Mouse (Mus musculus): ENCODE measurements around the gene Osbpl10. TPM values are rescaled to one million over a fixed set of nuclear protein-coding genes. Genes with fewer than 3 reads are reported as not detected.

Osbpl10 gene
- total and polyA plus RNA-seq, 2 experiments from 2014 or later, result 0.36 to 2.9 TPM

DNA sequence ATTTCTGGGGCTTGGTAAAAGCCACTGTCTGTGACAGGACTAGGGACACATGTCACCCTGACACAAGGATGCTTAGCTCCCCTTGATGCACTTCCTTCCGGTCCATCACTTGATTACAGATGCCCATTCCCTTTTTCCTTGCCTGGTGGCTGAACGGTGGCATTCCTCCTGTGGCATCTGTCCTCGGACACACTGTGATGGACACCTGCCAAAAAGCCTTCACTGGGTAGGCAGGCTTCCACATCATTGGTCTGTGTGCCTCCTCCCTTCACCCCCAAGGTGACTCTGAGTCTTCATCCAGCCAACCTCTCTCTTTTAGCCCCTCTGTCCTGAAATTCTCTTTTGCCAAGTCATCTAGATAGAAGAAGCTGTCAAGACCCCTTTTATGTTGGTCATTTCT is 253.1 kb downstream of the Osbpl10 start:
- 46% methylated on average over 3 of the region's 3 CpGs for WGBS
- DNase-seq (ENCODE audit: low spot score), result no peak
- H3K9me3 ChIP-seq (replicated peaks; ENCODE audit: control insufficient read depth, low read length), result no peaks in the 10 kb centered on the region

DNA sequence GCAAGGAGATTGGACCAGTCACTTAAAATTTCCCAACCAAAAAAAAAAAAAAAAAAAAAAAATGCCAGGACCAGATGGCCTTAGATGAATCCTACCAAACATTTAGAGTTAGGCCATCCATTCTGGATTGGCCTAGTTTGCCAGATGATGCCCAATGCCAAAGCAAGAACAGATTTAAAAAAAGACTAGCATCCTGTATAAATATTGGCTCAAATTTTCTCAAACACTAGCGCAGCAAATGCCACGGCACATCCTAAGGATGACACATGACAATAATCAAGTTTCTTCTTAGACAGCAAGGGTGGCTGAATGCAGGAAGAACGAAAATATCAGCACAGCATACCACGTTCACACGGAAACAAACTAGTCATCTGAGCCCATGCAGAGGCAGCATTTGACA is 255.4 kb downstream of the Osbpl10 start:
- TF ChIP-seq CTCF (IDR thresholded peaks at IDR 0.05; ENCODE audit: low read depth) (no peak), EP300 (IDR thresholded peaks at IDR 0.05; ENCODE audit: low read depth) (no peak)
- Histone ChIP-seq H3K4me3 (ENCODE audit: low read depth, low read length) (no peak overlapping the region), H3K27ac (ENCODE audit: low read depth) (no peak overlapping the region), H3K4me2 (ENCODE audit: low read depth, low read length) (no peak overlapping the region), H3K36me3 (replicated peaks; ENCODE audit: control insufficient read depth, insufficient read depth, low read length) (no peaks in the 10 kb centered on the region), H3K9ac (replicated peaks; ENCODE audit: low read depth, low read length) (no peak overlapping the region), H3K4me1 (ENCODE audit: control insufficient read depth, insufficient read depth) (0 out of 2 replicates have a peak, but pooled peaks cover 9% of the 10 kb centered on the region), H3K27me3 (ENCODE audit: control insufficient read depth, insufficient read depth, low read length) (no peaks in the 10 kb centered on the region), H3K9me3 (replicated peaks; ENCODE audit: control insufficient read depth, low read length) (no peaks in the 10 kb centered on the region)
- WGBS, result 83% methylated on average over 5 of the region's 5 CpGs
- ATAC-seq (ENCODE audit: insufficient read depth, low read depth) (no peak), DNase-seq (ENCODE audit: low spot score) (no peak)

More for the DNA sequence above, 253.1 kb downstream of the Osbpl10 start:
- Histone ChIP-seq H3K36me3 (replicated peaks; ENCODE audit: control insufficient read depth, insufficient read depth, low read length) (no peaks in the 10 kb centered on the region), H3K9ac (replicated peaks; ENCODE audit: low read depth, low read length) (no peak overlapping the region), H3K27ac (ENCODE audit: low read depth) (no peak overlapping the region), H3K27me3 (ENCODE audit: control insufficient read depth, insufficient read depth, low read length) (no peaks in the 10 kb centered on the region), H3K4me3 (ENCODE audit: low read depth, low read length) (no peak overlapping the region), H3K4me2 (ENCODE audit: low read depth, low read length) (no peak overlapping the region), H3K4me1 (ENCODE audit: control insufficient read depth, insufficient read depth) (0 out of 2 replicates have a peak, but pooled peaks cover 3% of the 10 kb centered on the region)
- ATAC-seq (ENCODE audit: insufficient read depth, low read depth), result no peak
- no peak for TF ChIP-seq EP300 (IDR thresholded peaks at IDR 0.05; ENCODE audit: low read depth)
- TF ChIP-seq CTCF (IDR thresholded peaks at IDR 0.05; ENCODE audit: low read depth), result no peak

DNA sequence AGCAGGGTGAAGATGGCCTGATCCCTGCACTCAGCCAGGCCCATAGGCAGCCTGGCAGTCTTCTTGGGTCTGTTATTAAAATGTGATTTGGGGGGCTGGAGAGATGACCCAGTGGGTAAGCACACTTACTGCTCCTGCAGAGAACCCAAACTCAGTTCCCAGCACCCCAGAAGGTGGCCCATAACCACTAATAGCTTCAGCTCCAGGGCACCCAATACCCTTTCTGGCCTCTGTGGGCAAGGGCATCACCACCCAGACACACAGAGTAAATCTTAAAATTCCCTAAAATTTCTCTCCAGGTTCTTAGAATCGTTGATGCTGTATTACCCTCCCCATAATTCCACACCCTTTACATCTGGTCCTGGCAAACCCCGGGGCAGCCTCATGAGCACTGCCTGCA is 256.2 kb downstream of the Osbpl10 start:
- Histone ChIP-seq H3K4me3 (ENCODE audit: low read depth, low read length) (no peak overlapping the region), H3K27ac (ENCODE audit: low read depth) (no peak overlapping the region), H3K9me3 (replicated peaks; ENCODE audit: control insufficient read depth, low read length) (no peaks in the 10 kb centered on the region), H3K9ac (replicated peaks; ENCODE audit: low read depth, low read length) (no peak overlapping the region), H3K27me3 (ENCODE audit: control insufficient read depth, insufficient read depth, low read length) (no peaks in the 10 kb centered on the region), H3K4me2 (ENCODE audit: low read depth, low read length) (no peak overlapping the region), H3K36me3 (replicated peaks; ENCODE audit: control insufficient read depth, insufficient read depth, low read length) (0 out of 2 replicates have a peak, but pooled peaks cover under 1% of the 10 kb centered on the region), H3K4me1 (ENCODE audit: control insufficient read depth, insufficient read depth) (0 out of 2 replicates have a peak, but pooled peaks cover 9% of the 10 kb centered on the region)
- TF ChIP-seq CTCF (IDR thresholded peaks at IDR 0.05; ENCODE audit: low read depth), result no peak
- TF ChIP-seq EP300 (IDR thresholded peaks at IDR 0.05; ENCODE audit: low read depth), result no peak
- ATAC-seq (ENCODE audit: insufficient read depth, low read depth) (no peak), DNase-seq (ENCODE audit: low spot score) (no peak)
- WGBS, result 87% methylated on average over 2 of the region's 2 CpGs

DNA sequence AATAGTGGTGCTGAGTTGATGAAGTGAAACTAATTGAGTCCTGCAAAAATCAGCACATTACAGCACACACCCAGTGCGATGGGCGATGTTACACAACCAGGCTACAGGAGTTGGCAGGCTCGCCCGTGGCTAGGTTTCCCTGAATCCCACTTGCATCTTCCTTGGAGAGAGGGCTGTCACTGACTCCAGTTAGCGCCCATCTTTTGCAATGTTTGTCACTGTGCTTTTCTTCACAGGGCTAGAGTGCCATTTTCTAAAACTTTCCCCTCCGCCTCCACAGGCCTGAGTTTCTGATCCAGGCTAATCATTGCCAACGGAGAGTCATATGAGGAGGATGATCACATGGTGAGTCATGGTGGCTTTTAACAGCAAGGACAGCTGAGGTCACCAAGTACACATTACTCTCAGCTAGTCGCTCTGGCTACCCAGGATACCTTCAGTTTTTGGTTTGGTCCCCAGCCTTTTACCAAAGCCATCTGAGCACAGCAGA is 258.0 kb downstream of the Osbpl10 start:
- no peak for TF ChIP-seq CTCF (IDR thresholded peaks at IDR 0.05; ENCODE audit: low read depth)
- no peak for TF ChIP-seq EP300 (IDR thresholded peaks at IDR 0.05; ENCODE audit: low read depth)
- H3K9ac ChIP-seq (replicated peaks; ENCODE audit: low read depth, low read length), result no peak overlapping the region
- 78% methylated on average over 8 of the region's 8 CpGs for WGBS

DNA sequence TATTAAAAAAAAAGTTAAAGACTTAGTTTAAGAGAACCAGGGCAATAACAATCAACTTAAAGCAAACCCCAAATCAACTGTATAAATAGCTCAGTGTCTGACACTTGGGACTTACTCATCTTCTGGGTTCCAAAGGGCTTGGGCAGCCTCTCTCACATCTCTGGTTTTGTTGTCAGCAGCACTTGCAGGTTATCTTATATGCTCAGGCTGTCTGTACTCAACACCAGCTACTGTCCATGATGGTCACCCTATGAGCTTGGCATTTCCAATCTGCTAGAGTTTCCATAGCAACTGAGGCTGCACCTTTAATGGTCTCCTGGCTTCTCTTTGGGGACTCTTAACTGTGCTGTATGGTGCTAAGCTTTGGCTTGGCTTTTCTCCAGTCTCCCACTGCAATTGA is 259.6 kb downstream of the Osbpl10 start:
- no peak for ATAC-seq (ENCODE audit: insufficient read depth, low read depth)
- no peaks in the 10 kb centered on the region for H3K9me3 ChIP-seq (replicated peaks; ENCODE audit: control insufficient read depth, low read length)

More for the DNA sequence above, 258.0 kb downstream of the Osbpl10 start:
- H3K9me3 ChIP-seq (replicated peaks; ENCODE audit: control insufficient read depth, low read length), result no peaks in the 10 kb centered on the region
- H3K4me2 ChIP-seq (ENCODE audit: low read depth, low read length), result no peak overlapping the region
- peaks cover 17% of the 10 kb centered on the region for H3K36me3 ChIP-seq (replicated peaks; ENCODE audit: control insufficient read depth, insufficient read depth, low read length)
- DNase-seq (ENCODE audit: low spot score) (no peak), ATAC-seq (ENCODE audit: insufficient read depth, low read depth) (no peak)
- H3K27ac ChIP-seq (ENCODE audit: low read depth), result no peak overlapping the region
- no peak overlapping the region for H3K4me3 ChIP-seq (ENCODE audit: low read depth, low read length)
- 0 out of 2 replicates have a peak, but pooled peaks cover 9% of the 10 kb centered on the region for H3K4me1 ChIP-seq (ENCODE audit: control insufficient read depth, insufficient read depth)
- H3K27me3 ChIP-seq (ENCODE audit: control insufficient read depth, insufficient read depth, low read length), result no peaks in the 10 kb centered on the region

DNA sequence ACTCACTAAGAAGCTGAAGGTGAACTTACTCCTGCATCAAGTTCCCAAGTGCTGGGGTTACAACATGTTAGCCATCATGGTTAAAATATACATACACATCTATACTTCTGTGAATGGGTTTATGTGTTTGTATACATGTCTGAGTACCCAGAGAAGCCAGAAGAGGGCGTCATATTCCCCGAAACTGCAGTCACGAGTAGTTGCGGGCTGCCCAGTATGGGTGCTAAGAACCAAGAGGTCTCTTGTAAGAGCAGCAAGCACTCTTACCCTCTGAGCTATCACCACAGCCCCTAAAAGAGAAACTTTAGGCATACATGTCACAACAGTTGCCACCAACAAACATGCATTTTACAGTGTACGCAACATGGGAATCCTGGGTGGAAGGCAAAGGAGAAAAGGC is 261.5 kb downstream of the Osbpl10 start:
- no peak overlapping the region for H3K27ac ChIP-seq (ENCODE audit: low read depth)
- TF ChIP-seq EP300 (IDR thresholded peaks at IDR 0.05; ENCODE audit: low read depth) (no peak), CTCF (IDR thresholded peaks at IDR 0.05; ENCODE audit: low read depth) (no peak)
- no peak overlapping the region for H3K9ac ChIP-seq (replicated peaks; ENCODE audit: low read depth, low read length)
- 90% methylated on average over 5 of the region's 5 CpGs for WGBS
- peaks cover 51% of the 10 kb centered on the region for H3K36me3 ChIP-seq (replicated peaks; ENCODE audit: control insufficient read depth, insufficient read depth, low read length)
- H3K27me3 ChIP-seq (ENCODE audit: control insufficient read depth, insufficient read depth, low read length), result no peaks in the 10 kb centered on the region
- ATAC-seq (ENCODE audit: insufficient read depth, low read depth) (no peak), DNase-seq (ENCODE audit: low spot score) (no peak)
- no peak overlapping the region for H3K4me3 ChIP-seq (ENCODE audit: low read depth, low read length)
- H3K4me2 ChIP-seq (ENCODE audit: low read depth, low read length), result no peak overlapping the region
- no peaks in the 10 kb centered on the region for H3K9me3 ChIP-seq (replicated peaks; ENCODE audit: control insufficient read depth, low read length)
- H3K4me1 ChIP-seq (ENCODE audit: control insufficient read depth, insufficient read depth), result 0 out of 2 replicates have a peak, but pooled peaks cover 9% of the 10 kb centered on the region

More for the DNA sequence above, 259.6 kb downstream of the Osbpl10 start:
- no peak overlapping the region for H3K27ac ChIP-seq (ENCODE audit: low read depth)
- DNase-seq (ENCODE audit: low spot score), result no peak
- H3K9ac ChIP-seq (replicated peaks; ENCODE audit: low read depth, low read length), result no peak overlapping the region
- peaks cover 32% of the 10 kb centered on the region for H3K36me3 ChIP-seq (replicated peaks; ENCODE audit: control insufficient read depth, insufficient read depth, low read length)
- TF ChIP-seq EP300 (IDR thresholded peaks at IDR 0.05; ENCODE audit: low read depth), result no peak
- no peak for TF ChIP-seq CTCF (IDR thresholded peaks at IDR 0.05; ENCODE audit: low read depth)
- no peak overlapping the region for H3K4me3 ChIP-seq (ENCODE audit: low read depth, low read length)
- no peaks in the 10 kb centered on the region for H3K27me3 ChIP-seq (ENCODE audit: control insufficient read depth, insufficient read depth, low read length)
- H3K4me1 ChIP-seq (ENCODE audit: control insufficient read depth, insufficient read depth), result 0 out of 2 replicates have a peak, but pooled peaks cover 9% of the 10 kb centered on the region
- no peak overlapping the region for H3K4me2 ChIP-seq (ENCODE audit: low read depth, low read length)

Measured in heart, postnatal 0 days (tissue).